Mouse (Mus musculus): ENCODE data around the gene Mta1. TPM values are rescaled to one million over a fixed set of nuclear protein-coding genes. Genes with fewer than 3 reads are reported as not detected.
A peak's percentile ranks its signal among the peaks of the same experiment; 100 is the strongest.

The Mta1 gene
- polyA plus RNA-seq, 1 experiment from 2014 or later, result 95.8 TPM

- POLR2A ChIA-PET, result no interaction called here
- CTCF ChIA-PET, result no interaction called here
- H3K27me3 ChIP-seq, result no peaks in the 10 kb centered on the region
- no peak for DNase-seq (ENCODE audit: low read depth, low spot score)
- no peak for ATAC-seq
- TF ChIP-seq CTCF (IDR thresholded peaks at IDR 0.05), result no peak
- in situ Hi-C loops (cut with MboI; ENCODE audit: low pct_unique_long_range_greater_than_20kb), result no loop called here
Measured at GRCm38 (mm10) chr12:113108528-113109283, 10.6 kb downstream of the Mta1 start.

- ChIA-PET POLR2A (no interaction called here), CTCF (no interaction called here)
- in situ Hi-C loops (cut with MboI; ENCODE audit: low pct_unique_long_range_greater_than_20kb), result no loop called here
- ATAC-seq (no peak), DNase-seq (ENCODE audit: low read depth, low spot score) (no peak)
- no peak for TF ChIP-seq CTCF (IDR thresholded peaks at IDR 0.05)
- no peaks in the 10 kb centered on the region for H3K27me3 ChIP-seq
Measured at GRCm38 (mm10) chr12:113109801-113110200, 11.7 kb downstream of the Mta1 start.

- in situ Hi-C loops (cut with MboI; ENCODE audit: low pct_unique_long_range_greater_than_20kb), result no loop called here
- TF ChIP-seq CTCF (IDR thresholded peaks at IDR 0.05), result no peak
- no peaks in the 10 kb centered on the region for H3K27me3 ChIP-seq
- CTCF ChIA-PET, result no interaction called here
- DNase-seq (ENCODE audit: low read depth, low spot score), result no peak
- no peak for ATAC-seq
- POLR2A ChIA-PET, result no interaction called here
Measured at GRCm38 (mm10) chr12:113114141-113114540, 16.1 kb downstream of the Mta1 start.

- no peak for DNase-seq (ENCODE audit: low read depth, low spot score)
- ATAC-seq, result no peak
- H3K27me3 ChIP-seq, result no peaks in the 10 kb centered on the region
- CTCF ChIA-PET, result no interaction called here
- POLR2A ChIA-PET, result no interaction called here
- in situ Hi-C loops (cut with MboI; ENCODE audit: low pct_unique_long_range_greater_than_20kb), result no loop called here
- TF ChIP-seq CTCF (IDR thresholded peaks at IDR 0.05), result no peak
Measured at GRCm38 (mm10) chr12:113114856-113115538, 16.9 kb downstream of the Mta1 start.

GRCm38 (mm10) chr12:113119516-113120410 is 21.7 kb downstream of the Mta1 start:
- CTCF ChIA-PET, result interaction anchor here (0.7 to 1.8 kb wide), 6 partner anchors 9 to 36 kb away, joined by 3 to 8 read pairs (median 4); partner anchors contain the start of gene Tedc1

GRCm38 (mm10) chr12:113124726-113125125 is 26.6 kb downstream of the Mta1 start:
- ChIA-PET CTCF (interaction anchor here (1.4 kb wide), 1 partner anchor 12 kb away, joined by 4 read pairs; no protein-coding TSS in a partner anchor), POLR2A (interaction anchor here (0.7 kb wide), 1 partner anchor 9 kb away, joined by 3 read pairs; no protein-coding TSS in a partner anchor)
- ATAC-seq, result no peak
- no peak for TF ChIP-seq CTCF (IDR thresholded peaks at IDR 0.05)
- no peaks in the 10 kb centered on the region for H3K27me3 ChIP-seq
- in situ Hi-C loops (cut with MboI; ENCODE audit: low pct_unique_long_range_greater_than_20kb), result no loop called here
- no peak for DNase-seq (ENCODE audit: low read depth, low spot score)

More at GRCm38 (mm10) chr12:113119516-113120410, 21.7 kb downstream of the Mta1 start:
- POLR2A ChIA-PET, result no interaction called here
- no peak for DNase-seq (ENCODE audit: low read depth, low spot score)
- ATAC-seq, result peak; percentile 35
- no peak for TF ChIP-seq CTCF (IDR thresholded peaks at IDR 0.05)
- in situ Hi-C loops (cut with MboI; ENCODE audit: low pct_unique_long_range_greater_than_20kb), result no loop called here
- no peaks in the 10 kb centered on the region for H3K27me3 ChIP-seq

GRCm38 (mm10) chr12:113130732-113131131 is 32.7 kb downstream of the Mta1 start:
- ATAC-seq (no peak), DNase-seq (ENCODE audit: low read depth, low spot score) (no peak)
- POLR2A ChIA-PET, result no interaction called here
- no peaks in the 10 kb centered on the region for H3K27me3 ChIP-seq
- in situ Hi-C loops (cut with MboI; ENCODE audit: low pct_unique_long_range_greater_than_20kb), result no loop called here
- no peak for TF ChIP-seq CTCF (IDR thresholded peaks at IDR 0.05)
- CTCF ChIA-PET, result interaction anchor here (1.9 kb wide), 1 partner anchor 12 kb away, joined by 5 read pairs; no protein-coding TSS in a partner anchor

GRCm38 (mm10) chr12:113131601-113132000 is 33.5 kb downstream of the Mta1 start:
- H3K27me3 ChIP-seq, result no peaks in the 10 kb centered on the region
- DNase-seq (ENCODE audit: low read depth, low spot score) (no peak), ATAC-seq (no peak)
- ChIA-PET POLR2A (no interaction called here), CTCF (interaction anchor here (0.7 to 1.9 kb wide), 2 partner anchors 12 to 13 kb away, joined by 3 to 5 read pairs; no protein-coding TSS in a partner anchor)
- no peak for TF ChIP-seq CTCF (IDR thresholded peaks at IDR 0.05)
- in situ Hi-C loops (cut with MboI; ENCODE audit: low pct_unique_long_range_greater_than_20kb), result no loop called here

GRCm38 (mm10) chr12:113132567-113132966 is 34.5 kb downstream of the Mta1 start:
- POLR2A ChIA-PET, result no interaction called here
- H3K27me3 ChIP-seq, result no peaks in the 10 kb centered on the region
- CTCF ChIA-PET, result no interaction called here
- in situ Hi-C loops (cut with MboI; ENCODE audit: low pct_unique_long_range_greater_than_20kb), result no loop called here
- peak; percentile 55 for ATAC-seq
- TF ChIP-seq CTCF (IDR thresholded peaks at IDR 0.05), result no peak
- DNase-seq (ENCODE audit: low read depth, low spot score), result no peak

GRCm38 (mm10) chr12:113133260-113133659 is 35.2 kb downstream of the Mta1 start:
- TF ChIP-seq CTCF (IDR thresholded peaks at IDR 0.05), result no peak
- POLR2A ChIA-PET, result no interaction called here
- CTCF ChIA-PET, result interaction anchor here (0.7 kb wide), 1 partner anchor 14 kb away, joined by 3 read pairs; no protein-coding TSS in a partner anchor
- in situ Hi-C loops (cut with MboI; ENCODE audit: low pct_unique_long_range_greater_than_20kb), result no loop called here
- H3K27me3 ChIP-seq, result no peaks in the 10 kb centered on the region
- ATAC-seq (no peak), DNase-seq (ENCODE audit: low read depth, low spot score) (no peak)

All from Patski (cell line).